Mouse (Mus musculus) olfactory bulb, adult 2 months (tissue): ENCODE measurements around the gene Ankrd2.

ENCODE experiments used
- CTCF ChIP-seq: fragments of 200-500 bp; IDR thresholded peaks from 2 replicates; pipeline ENCODE4 v1.5.1; 2012; ENCODE audit warnings: low read depth, mild to moderate bottlenecking, low read length, moderate library complexity; ENCODE audit not compliant: insufficient read depth
- POLR2A ChIP-seq: fragments of 200-500 bp; IDR thresholded peaks from 2 replicates; pipeline ENCODE4 v1.6.1; 2012; ENCODE audit warnings: mild to moderate bottlenecking, low read depth, low read length, moderate library complexity; ENCODE audit not compliant: insufficient read depth

DNA sequence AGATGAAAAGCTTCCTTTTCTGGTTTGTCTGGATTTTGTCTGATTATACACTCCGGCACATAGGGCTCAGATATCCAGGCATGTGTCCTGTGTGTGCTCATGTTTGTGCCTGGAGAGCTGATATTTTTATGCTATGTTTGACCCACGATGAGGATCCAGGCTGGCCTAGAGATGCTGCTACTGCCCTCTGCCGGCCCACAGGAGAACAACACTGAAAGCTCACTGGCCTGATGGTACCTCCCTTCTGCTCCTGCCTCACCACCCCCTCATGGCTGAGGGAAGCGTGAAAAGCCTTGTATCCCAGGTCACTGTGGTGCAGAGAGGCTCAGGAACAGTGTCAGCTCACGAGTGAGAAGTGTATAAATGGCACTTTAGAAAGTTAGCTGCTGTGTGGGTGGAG is 9.6 kb upstream of the Ankrd2 start:
- TF ChIP-seq POLR2A = no peak
- TF ChIP-seq CTCF = peak; percentile 86
